Mouse (Mus musculus) frontal cortex, adult (tissue): ENCODE results near the gene Eef1a2.

Source experiments
- ATAC-seq: cut with Nextera tagmentation; 2 replicates; pipeline ENCODE4 v1.9.2; 2017; ENCODE audit warnings: mild to moderate bottlenecking, moderate library complexity, mixed read lengths; ENCODE audit not compliant: low TSS enrichment

Eef1a2 gene

DNA sequence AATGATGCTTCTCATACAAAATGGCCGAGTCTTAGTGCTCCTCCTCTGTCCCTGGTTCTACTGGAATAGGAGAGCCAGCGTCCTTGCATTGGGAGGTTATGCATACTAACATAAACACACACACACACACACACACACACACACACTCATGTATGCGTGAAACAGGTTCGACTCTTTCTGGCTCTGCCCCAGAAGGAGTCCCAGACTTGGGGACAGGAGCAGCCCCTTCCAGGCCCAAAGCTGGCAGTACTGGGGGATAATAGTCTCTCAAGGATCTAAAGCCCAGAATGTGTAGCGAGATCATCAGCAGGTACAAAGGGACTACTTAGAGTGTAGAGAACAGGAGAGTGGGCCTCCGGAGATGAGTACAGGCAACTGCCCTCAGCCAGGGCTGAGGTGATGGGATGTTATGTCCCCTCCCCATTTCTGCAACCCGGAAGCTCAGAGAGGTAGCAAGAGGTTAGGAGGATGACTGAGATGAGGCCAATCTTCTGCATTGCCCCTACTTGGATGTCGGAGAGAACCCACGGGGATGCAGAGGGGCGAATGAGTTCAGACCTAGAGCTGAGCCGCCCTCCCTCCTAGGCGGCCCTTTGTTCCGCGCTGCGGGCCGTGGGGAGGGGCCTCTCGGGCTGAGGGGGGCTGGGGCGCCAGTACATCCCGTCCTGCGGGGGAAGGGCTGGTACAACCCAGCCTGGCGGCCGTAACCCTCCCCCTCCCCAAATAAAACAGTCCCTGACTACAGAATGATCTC is 22.8 kb downstream of the Eef1a2 start:
- peak; percentile 28; the same call in 1 of the 2 replicates for ATAC-seq

- peak; percentile 33 for ATAC-seq
These were observed 26.6 kb downstream of the Eef1a2 start for GRCm38 (mm10) chr2:181130245-181130644.

- no peak for ATAC-seq
These were observed 27.9 kb downstream of the Eef1a2 start for GRCm38 (mm10) chr2:181128963-181129362.

DNA sequence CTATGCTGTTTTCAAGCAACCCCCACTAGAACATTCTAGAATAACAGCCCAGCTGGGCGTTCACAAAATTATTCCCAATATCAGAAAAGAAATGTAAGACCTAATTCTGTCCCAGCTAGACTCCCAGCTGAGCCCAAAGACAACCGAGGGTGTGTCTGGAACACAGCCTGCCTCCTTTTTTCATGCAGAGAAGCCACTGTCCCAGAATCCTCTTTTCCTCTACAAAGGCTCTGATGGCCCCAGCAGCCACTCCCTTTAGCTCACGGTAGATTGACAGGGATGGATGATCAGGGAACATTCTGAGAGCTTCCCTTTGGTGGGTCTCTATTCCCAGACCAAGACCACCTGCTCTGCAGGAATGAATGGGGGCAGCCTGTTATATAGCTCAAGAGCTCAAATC is 29.0 kb downstream of the Eef1a2 start:
- ATAC-seq, result no peak

DNA sequence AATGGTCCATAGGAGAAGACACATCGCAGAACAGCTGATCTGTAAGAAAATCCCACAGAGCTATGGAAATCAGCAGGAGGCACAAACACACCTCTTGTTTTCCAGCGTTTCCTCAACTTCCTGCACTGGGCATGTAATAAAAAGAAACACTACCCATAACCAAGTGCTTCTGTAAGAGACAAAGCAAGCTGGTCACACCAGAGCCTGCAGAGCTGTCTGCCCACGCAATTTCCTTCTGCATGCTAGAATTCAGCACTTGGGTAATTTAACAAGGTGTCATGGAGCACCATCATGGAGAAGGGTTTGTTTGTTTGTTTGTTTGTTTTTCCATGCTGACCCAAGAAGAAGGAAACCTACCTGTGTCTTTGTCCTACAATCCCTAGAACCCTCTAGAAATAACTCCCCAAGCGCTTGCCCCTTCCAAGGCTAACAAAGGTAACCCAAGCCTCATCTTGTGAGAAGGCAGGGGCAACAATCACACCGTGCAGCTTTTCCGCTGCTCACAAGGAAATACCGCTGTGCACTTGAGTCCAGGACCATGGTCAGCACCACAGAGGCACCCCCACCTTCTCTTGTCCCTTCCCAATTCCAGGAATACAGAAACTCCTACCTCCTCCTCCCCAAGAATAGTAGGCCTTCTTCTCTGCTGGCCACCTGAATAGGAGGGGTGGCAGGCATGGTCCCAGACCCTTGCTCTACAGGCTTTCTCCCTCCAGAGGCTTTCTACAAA is 30.9 kb downstream of the Eef1a2 start:
- ATAC-seq, result peak; percentile 36; the same call in 1 of the 2 replicates

GRCm38 (mm10) chr2:181122642-181123041 is 34.2 kb downstream of the Eef1a2 start:
- ATAC-seq, result no peak

DNA sequence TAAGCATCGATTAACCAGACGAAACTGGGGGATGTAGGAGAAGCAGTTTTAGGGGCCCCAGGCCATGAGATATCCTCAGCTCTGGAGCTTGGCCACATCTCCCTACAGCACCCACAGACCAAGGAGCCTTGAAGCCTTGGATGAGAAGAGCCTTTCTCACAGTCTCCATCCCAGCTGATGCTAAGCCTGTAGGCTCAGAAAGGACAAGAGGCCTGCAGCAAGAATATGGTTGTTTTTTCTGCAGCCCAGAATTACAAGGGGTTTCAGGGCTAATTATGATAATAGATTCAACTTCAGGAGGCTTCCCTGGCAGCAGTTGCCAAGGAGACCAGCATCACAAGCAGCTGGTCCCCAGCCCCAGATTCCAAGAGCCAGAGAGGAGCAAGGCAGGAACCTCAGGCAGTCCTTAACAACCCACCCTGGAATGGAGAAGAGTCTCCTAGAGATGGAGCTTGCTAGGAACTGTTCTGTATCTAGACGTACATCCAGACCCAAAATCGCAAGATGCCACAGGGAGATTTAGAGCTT is 35.8 kb downstream of the Eef1a2 start:
- no peak for ATAC-seq

- peak; percentile 89 for ATAC-seq
These were observed 36.9 kb downstream of the Eef1a2 start for GRCm38 (mm10) chr2:181119952-181120351.

GRCm38 (mm10) chr2:181116436-181116835 is 40.4 kb downstream of the Eef1a2 start:
- ATAC-seq, result no peak

DNA sequence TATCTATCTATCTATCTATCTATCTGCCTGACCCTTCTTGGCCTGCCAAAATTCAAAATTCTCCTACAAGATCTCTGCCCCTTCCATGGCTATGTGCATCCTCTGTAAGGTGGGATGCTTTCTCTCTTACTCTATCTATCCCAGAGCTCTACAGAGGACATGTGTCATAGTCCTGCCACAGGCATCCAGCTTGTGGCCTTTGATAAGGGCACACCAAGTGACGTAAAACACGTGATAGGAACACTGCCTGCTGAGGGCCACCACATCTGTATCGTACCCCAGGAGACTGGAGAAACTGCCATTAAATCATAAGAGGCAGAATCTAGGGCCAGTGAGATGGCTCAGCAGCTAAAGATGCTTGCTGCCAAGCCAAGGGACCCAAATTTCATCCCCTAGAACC is 41.4 kb downstream of the Eef1a2 start:
- no peak for ATAC-seq

DNA sequence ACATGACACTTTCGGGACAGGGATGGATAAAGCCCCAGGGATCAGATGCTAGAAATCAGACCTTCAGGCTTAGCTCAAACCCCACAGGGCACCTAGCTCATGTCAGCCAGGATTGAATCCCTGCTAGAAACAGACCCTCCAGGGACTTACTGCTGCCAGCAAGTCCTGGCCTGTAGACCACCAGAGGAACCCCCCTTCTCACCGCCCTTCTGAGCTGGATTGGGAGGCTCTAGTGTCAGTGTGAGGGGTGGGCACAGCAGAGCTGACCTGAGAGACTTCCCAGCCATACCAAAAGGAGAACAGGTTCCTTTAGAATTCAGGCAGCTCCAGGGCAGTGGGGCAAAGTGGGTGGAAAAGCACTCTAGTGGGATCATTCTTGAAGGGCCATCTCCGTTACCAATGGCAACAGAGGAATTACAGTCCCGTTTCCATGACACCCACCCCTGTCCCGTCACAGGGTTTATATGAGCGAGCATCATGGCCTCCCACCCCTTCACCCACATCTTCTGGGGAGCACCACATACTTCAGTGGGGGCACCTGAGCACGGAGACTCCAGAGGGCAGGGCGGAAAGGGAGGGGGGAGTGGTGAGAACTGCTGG is 43.0 kb downstream of the Eef1a2 start:
- no peak for ATAC-seq

DNA sequence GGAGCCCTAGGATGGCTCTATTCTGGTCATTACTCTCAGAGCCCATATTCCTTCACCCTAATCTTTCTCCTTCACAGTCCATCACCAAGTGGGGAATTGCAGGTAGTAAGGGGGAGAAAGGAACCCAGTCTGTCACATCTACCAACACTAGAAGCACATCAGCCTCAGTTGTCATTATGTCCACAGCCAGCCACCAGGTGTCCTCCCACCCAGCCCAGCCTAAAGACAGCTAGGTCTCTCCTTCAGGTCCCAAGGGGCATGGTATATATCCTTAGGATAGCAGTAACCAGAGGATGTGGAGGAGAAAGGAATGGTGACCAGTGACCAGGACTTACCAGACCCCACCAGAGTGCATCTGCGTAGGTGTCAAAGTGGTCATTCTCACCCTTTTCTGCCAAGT is 45.1 kb downstream of the Eef1a2 start:
- ATAC-seq, result no peak

DNA sequence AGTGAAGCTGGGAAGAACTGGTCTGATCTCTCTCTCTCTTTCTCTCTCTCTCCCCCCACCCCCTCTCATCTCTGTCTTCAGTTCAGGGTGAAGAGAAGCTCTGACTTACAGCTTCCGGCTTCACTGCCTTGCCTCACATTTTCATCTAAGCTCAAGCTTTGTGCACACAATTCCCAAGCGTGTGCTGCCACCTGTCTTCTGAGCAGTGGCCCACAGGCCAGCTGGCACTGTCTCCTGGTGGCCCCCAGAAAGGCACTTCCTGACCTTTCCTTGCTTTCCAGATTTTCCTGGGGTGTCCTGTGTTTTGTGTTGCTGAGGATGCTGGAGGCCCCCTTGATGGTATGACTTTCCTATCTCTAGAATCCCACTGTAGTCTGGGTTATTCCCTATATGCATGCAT is 52.7 kb downstream of the Eef1a2 start:
- no peak for ATAC-seq

GRCm38 (mm10) chr2:181102161-181102560 is 54.7 kb downstream of the Eef1a2 start:
- ATAC-seq, result no peak

DNA sequence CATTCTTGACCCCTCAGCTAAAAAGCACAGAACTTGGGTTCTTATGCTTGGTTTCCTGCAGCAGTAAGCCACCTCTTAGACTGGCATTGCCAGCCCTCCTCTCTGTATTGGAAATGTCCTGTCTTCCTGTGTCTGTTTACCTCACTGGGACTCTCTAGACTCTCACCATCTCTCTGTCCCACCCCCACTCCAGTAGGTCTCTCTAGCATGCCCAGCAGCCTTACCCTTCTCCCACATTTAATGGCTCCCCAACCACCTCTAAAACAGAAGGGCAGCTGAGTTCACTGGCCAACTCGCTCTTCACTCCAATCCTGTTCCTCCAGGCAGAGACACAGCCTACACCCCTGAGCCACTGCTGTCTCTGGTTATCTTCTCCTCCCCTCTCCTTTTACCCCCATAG is 55.2 kb downstream of the Eef1a2 start:
- no peak for ATAC-seq

DNA sequence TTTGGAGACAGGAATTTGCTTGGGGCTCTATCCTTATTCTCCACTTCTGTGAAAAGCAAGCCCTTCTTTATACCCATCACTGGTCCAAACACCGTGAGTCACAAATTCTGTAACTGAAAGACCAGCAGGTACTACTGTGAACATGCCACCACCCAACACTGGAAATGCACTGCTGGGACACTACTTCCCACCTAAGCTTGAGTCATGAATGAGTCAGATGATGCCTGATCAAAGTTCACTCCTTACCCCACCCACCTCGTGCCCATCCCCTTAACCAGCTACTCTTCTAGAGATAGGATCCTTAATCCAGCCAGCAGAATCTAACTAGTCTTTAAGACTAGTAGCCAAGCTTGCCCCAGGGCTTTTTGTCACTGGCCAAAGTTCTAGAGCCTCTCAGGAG is 56.7 kb downstream of the Eef1a2 start:
- peak; percentile 25; the same call in 1 of the 2 replicates for ATAC-seq
